Mouse (Mus musculus) splenic B cell, adult 2 months (primary cell): ENCODE data around the gene Cep19.

Experiments
- DNase-seq: peaks from one replicate; pipeline ENCODE4 v3.0.0-alpha.2; 2011; ENCODE audit warnings: low read depth, low spot score
- H3K27me3 ChIP-seq: 2 replicates; pipeline ENCODE4 v1.6.1; 2012; ENCODE audit warnings: mild to moderate bottlenecking, low read length, moderate library complexity, mixed read lengths; ENCODE audit not compliant: control insufficient read depth, poor library complexity, insufficient read depth, severe bottlenecking
- H3K36me3 ChIP-seq: 2 replicates; pipeline ENCODE4 v1.6.1; 2012; ENCODE audit warnings: mild to moderate bottlenecking, low read length, moderate library complexity, mixed read lengths; ENCODE audit not compliant: control insufficient read depth, poor library complexity, insufficient read depth, severe bottlenecking

Gene Cep19

DNA sequence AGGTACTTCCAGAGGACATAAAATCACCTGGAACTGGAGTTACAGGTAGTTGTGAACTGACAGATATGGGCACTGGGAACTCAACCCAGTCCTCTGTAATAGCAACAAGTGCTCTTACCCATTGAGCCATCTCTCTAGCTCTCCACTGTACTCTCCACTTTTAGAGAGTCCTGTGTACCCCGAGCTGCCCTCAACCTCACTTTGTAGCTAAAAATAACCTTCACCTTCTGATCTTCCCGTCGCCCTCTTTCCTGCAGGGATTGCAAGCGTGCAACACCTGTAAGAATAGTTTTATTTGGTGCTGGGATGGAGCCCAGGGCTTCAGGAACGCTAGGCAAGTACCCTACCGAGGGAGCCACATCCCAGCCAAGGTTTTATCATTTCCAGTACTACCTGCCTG, 16.2 kb downstream of the Cep19 start:
- H3K36me3 ChIP-seq: no peaks in the 10 kb centered on the region
- no peaks in the 10 kb centered on the region for H3K27me3 ChIP-seq
- DNase-seq: no peak

DNA sequence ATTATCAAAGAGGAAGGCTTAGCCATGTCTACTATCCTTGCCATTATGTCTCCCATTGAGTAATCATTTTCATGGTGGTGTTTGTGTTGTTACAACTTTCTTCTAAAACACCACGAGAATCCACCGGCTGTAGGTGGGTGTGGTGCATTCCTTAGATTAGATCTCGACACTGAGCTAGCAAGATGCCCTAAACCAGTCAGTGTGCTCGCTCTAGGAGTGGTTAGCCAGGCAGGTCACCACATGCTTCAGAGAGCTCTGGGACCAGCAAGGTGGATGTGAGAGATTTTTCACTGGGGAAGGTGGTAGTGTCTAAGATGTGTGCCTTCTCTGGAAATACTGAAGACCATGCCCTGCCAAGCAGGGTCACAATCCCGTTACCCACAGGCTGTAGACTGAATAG, 16.6 kb downstream of the Cep19 start:
- no peaks in the 10 kb centered on the region for H3K27me3 ChIP-seq
- no peaks in the 10 kb centered on the region for H3K36me3 ChIP-seq
- DNase-seq: no peak

DNA sequence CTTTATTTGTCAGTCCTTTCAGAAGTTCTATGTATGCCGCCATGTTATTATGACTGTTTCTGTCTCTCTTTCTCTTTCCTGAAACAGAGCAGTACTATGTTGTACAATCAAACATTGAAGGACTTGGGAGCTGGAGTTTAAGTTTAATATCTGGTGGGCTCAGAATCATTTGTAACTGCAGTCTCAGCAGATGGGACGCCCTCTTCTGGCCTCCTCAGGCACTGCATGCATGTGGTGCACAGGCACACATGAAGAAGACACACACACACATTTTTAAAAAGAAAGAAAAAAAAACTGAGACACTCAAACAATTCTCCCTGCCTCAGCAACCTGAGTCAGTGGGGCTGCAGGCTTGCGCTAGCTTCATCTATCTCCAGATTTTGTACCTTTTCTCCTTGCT, 20.9 kb downstream of the Cep19 start:
- no peaks in the 10 kb centered on the region for H3K36me3 ChIP-seq
- no peaks in the 10 kb centered on the region for H3K27me3 ChIP-seq
- DNase-seq: no peak

DNA sequence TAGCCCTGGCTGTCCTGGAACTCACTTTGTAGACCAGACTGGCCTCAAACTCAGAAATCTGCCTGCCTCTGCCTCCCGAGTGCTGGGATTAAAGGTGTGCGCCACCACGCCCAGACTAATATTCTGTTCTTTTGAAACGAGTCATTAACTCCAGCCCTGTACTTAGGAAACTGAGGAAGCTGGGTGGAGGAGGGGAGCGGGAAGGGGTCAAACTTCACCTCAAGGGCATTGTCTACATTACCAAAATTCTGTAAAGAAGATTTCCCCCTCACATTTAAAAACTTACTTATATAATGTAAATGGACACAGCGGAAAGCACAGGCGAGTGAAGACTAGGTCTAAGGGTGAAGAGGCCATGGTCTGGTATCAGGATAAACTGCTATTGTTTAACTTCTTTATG, 24.4 kb downstream of the Cep19 start:
- no peak for DNase-seq
- Histone ChIP-seq H3K36me3 (no peaks in the 10 kb centered on the region), H3K27me3 (no peaks in the 10 kb centered on the region)

DNA sequence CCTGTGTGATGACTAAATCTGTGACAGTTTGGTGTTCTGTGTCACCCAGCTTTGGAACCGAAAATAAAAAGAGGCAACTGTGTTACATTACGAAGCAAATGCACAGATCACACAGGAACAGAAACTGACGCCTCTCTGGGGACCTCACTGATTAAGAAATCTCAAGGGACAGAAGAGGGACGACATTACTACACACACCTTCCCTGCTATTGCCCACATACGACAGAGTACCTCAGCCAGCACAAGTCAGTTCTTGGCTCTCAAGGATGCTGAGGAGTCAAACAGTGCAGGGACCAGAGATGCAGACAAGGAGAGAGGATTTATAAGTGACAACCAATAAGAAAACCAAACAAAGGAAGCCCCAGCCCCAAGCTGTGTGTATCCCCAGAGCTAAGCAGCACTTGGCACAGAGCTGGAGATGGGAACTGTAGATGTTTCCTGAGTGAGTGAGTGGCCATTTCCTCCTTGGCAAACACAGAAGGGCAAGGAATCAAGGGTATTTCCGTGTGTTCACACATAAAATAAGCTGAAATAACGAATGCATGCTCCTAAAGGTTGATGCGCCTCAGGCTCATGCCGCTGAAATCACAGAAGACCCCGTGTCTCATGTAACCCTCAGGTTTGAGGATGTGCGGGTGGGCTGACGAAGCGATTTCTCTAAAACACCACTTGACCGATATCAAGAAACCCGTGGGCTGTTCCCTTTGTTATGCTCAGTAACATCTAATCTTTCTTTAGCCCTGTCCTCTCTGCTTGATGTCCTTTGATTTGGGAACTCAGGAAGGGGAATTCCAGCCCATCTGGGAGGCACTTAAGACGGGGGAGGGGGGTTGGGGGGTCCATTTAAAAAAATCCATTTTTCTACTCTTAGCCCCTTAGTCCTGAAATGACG, 25.1 kb downstream of the Cep19 start:
- DNase-seq: peak; percentile 95
- H3K27me3 ChIP-seq: no peaks in the 10 kb centered on the region
- no peaks in the 10 kb centered on the region for H3K36me3 ChIP-seq

DNA sequence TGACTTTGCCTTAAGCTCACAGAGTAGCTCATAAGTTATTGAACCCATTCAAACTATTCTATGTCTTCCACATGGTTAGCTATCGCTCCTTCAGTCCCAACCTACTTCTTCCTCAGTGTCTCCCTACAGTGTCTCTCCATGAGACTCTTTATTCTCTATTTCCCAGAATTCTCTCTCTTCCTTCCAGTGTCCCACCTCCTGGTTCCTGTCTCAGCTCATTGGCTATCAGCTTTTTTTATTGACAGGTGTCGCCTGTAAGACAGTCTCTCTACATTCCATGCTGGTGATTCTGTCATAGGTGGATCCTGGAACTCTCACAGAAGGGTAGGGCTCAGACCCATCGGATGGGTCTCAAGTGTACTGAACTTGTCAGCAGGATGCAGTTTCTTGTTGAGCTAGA, 25.8 kb downstream of the Cep19 start:
- DNase-seq: no peak
- Histone ChIP-seq H3K27me3 (no peaks in the 10 kb centered on the region), H3K36me3 (no peaks in the 10 kb centered on the region)

DNA sequence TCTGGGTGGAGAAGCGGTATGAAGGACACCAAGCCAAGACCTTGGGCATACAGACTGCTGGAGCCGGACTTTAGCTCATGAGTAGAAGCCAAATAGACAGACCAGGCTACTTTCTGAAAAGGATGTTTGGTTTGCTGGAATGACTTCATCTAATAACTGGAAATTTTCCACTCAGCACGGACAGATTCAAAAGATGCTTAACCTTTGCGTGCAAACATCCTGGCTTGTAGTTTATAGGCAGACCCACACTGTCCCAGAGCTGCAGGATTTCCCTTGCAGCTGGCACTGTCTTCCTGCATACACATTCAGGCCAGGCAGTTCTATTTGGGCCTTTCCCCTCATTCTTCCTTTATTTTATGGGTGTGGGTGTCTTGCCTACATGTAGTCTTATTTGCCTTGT, 27.4 kb downstream of the Cep19 start:
- DNase-seq: no peak
- Histone ChIP-seq H3K27me3 (no peaks in the 10 kb centered on the region), H3K36me3 (no peaks in the 10 kb centered on the region)

DNA sequence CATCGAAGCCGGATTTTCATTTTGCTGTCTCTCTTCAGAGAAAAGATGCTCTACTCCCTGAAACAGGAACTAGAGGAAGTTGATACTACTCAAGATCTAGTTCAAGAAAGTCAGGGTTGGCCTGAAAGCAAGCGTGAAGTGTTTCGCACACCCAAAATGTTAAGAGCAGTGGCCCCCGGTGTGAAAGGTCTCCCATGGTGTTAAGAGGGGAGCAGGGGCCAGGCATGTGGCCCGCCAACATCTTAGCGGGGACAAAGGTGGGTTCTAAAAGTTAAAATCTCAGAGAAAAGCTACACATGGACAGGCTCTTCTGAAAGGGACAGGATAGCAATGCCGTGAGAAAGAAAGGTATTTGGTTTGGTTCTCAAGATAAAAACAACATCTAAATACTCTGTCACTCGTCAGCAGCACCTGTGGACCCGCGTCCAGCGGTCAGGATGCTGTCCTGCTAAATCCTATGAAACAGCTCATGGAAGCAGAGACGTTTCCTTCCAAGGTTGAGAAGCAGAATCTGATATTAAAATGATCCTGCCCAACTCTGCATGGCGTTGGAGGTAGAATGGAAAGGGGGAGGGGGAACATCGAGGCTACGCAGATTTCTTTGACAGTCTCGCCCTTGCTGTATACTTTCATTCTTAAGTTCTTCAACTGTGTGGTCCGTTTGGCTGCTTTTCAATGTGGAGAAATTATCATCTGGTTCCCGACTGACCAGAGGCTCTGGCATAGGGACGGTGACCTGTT, 30.0 kb downstream of the Cep19 start:
- peak; percentile 66 for DNase-seq
- Histone ChIP-seq H3K36me3 (no peaks in the 10 kb centered on the region), H3K27me3 (no peaks in the 10 kb centered on the region)

DNA sequence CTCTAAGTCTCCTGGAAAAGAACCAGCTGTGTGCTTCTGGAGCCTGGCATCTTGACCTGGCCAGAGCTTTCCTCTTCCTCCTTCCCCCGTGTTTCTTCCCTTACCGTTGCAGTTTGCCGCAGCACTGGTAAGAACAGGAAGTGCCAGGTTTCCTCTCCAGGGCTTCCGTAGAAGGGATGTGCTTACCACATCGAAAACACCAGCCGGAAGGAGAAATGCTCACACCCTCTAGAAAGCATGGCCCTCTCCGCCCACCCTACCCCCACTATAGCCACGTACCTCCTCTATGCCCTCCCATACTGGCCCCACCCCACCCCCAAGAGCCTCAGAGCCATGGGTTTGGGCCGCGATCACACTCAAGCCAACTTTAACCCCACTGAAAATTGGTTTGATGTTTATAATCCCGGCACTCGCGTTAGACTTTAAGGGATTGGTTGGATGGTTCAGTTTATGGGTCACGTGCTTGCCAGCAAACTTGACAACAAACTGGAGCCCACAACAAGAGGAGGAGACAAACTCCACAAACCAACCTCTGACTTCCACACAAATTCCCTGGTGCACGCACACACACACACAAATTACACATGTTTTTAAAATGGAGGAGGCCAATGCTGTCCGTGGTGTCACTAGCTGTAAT, 30.7 kb downstream of the Cep19 start:
- peak; percentile 70 for DNase-seq
- Histone ChIP-seq H3K36me3 (no peaks in the 10 kb centered on the region), H3K27me3 (no peaks in the 10 kb centered on the region)

DNA sequence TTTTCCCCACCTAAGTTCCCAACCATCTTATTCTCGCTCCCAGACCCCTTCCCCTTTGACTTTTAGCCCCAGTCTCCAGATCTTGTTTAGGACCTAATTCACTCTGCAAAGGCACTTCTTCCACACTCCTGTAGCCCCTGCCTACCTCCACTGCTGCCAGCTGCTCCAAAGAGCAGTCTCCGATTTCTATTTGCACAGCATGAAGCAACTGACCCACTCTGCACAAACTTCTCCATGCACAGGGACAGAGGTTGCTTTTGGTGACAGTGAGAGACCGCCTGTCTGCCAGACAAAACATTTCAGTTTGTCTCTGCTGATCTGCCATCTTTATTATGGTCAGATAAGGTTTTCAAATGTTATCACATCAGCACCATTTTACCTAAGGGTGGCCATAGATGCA, 33.5 kb downstream of the Cep19 start:
- DNase-seq: no peak
- H3K27me3 ChIP-seq: no peaks in the 10 kb centered on the region
- H3K36me3 ChIP-seq: no peaks in the 10 kb centered on the region

DNA sequence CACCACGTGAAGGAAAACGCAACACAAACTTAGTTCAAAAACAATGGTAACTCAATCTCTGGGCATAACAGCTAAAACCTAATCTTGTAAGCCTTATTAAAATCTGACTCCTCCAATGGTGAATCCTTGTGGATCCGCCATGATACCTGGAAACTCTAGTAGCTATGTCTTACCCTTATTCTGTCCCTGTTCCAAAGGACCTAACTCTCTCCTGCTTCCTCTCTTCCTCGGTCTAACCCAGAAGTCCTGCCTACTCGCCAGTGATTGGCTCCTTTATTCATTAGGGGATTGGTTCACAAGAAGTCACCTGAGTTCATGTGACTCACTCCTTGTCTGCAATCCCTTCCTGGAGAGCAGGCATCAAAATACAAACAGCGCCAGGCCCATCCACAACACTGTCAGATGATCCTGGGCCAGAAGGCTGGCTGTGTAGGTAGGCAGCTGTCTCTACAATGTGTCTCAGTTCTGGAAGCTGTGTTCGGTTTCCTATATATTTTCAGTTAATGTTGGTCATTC, 36.3 kb downstream of the Cep19 start:
- Histone ChIP-seq H3K27me3 (no peaks in the 10 kb centered on the region), H3K36me3 (no peaks in the 10 kb centered on the region)
- DNase-seq: no peak

DNA sequence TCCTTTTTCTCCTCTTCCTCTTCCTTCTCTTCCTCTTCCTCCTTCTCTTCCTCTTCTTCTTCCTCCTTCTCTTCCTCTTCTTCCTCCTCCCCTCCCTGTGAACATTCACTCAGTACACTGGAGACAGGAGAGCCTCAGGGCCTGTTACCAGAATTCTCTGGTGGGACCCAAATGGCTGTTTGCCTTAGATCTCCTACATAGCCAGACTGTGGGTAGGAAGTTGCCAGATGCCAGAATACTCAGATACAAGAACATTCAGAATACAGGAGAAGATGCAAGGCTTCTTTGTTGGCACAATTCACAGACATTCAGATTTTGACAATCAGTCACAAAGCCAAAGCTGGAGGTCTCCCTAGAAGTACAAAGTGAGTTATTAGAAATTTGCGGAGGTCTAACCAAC, 39.4 kb downstream of the Cep19 start:
- H3K27me3 ChIP-seq: no peaks in the 10 kb centered on the region
- no peak for DNase-seq
- H3K36me3 ChIP-seq: peaks cover 17% of the 10 kb centered on the region

DNA sequence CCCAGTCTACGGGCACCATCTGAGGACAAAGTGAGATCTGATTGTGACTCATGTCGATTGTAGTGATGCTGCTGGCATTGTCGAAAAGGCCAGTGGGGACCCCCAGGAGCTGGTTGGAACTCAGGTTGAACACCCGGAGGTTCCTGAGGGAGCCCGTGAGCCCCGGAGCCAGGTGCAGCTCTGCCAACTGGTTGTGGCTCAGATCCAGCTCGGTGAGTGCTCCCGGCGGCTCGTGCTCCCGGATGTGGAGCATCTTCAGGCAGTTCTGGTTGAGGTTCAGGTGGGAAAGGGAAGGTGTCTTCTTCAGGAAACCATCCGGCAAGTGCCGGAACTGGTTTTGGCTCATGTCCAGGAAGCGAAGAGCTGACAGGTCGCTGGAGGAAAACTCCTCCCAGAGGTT, 44.2 kb downstream of the Cep19 start:
- Histone ChIP-seq H3K36me3 (peaks cover 46% of the 10 kb centered on the region), H3K27me3 (no peaks in the 10 kb centered on the region)
- no peak for DNase-seq

DNA sequence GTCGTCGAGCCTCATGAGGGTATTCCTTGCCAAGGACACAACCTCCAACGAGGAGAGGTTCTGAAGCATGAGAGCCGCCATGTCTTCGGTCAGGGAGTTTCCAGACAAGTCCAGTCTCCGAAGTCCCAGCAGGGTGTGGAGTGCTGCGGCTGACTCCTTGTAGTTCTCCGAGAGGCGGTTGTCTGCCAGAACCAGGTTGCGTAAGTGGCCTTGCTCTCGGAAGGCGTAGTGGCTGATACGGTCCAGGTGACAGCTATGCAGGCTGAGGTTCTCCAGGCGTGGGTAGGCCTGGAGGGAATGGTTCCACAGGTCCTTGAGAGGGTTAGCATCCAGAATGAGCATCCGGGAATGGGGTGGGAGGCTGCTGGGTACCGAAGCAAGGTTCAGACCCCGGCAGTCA, 45.0 kb downstream of the Cep19 start:
- no peak for DNase-seq
- Histone ChIP-seq H3K27me3 (no peaks in the 10 kb centered on the region), H3K36me3 (peaks cover 46% of the 10 kb centered on the region)
